Mouse (Mus musculus): ENCODE measurements around the gene Gadd45b. TPM values are rescaled to one million over a fixed set of nuclear protein-coding genes. Genes with fewer than 3 reads are reported as not detected.

Gene Gadd45b
- total and polyA plus RNA-seq, 3 experiments, result 10.1 to 13.3 TPM; not detected in 1

DNA sequence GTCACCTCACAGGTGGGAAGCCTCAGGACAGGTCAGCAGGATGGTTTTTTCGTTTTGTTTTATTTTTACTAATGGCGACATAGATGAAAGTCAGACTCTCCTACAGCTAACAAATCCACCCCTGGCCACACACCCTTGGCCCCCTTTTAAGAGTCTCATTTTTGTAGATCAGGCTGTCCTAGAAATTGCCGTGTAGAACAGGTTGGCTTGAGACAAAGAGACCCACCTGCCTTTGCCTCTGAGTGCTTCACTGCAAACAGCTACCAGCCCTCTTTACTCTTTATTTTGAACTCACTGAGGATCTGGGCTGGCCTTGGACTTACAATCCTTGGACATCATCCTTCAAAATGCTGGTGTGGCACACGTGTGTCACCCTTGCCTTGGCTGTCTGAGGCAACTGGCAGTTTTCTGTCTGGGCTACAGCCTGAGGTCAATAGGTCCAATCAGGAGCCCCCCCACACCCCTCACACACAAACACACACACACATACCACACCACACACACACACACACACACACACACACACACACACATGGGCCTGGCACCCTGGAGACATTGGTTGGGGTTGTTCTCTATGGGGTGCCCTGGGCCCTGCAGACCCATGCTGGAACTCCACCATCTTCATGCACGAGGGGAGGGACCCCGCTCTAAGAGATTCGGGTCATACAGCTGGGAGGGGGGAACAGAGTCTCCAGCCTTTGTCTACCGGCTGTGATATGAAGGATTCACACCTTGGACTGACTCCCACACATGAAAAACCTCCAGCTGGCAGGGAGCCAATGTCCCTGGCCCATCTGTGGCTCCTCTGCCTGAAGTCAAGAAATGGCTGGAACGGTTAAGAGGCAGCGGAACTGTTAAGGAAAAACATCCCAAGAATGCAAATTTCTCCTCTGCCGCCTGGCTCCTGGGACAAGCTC, 42.5 kb downstream of the Gadd45b start:
- Histone ChIP-seq H3K36me3 (ENCODE audit: control insufficient read depth in 1 of 2, insufficient read depth in 2 of 2, low read length in 2 of 2) (no peaks in the 10 kb centered on the region), H3K9me3 (replicated peaks; ENCODE audit: insufficient read depth, low read length) (no peaks in the 10 kb centered on the region), H3K27ac (ENCODE audit: control insufficient read depth, low read depth, low read length) (no peak overlapping the region), H3K9ac (ENCODE audit: control insufficient read depth, low read depth, low read length, poor library complexity, severe bottlenecking) (no peak overlapping the region), H3K4me1 (ENCODE audit: control insufficient read depth in 1 of 2, insufficient read depth in 2 of 2, low read length in 2 of 2) (no peaks in the 10 kb centered on the region), H3K4me3 (ENCODE audit: control insufficient read depth in 1 of 2, insufficient read depth in 1 of 2, low read depth in 2 of 2, low read length in 2 of 2) (no peak overlapping the region), H3K27me3 (ENCODE audit: control insufficient read depth in 1 of 2, insufficient read depth in 2 of 2, low read length in 2 of 2) (no peaks in the 10 kb centered on the region), H3K79me2 (ENCODE audit: control insufficient read depth, insufficient read depth, low read length, poor library complexity) (no peaks in the 10 kb centered on the region)
- DNase-seq (ENCODE audit: low read depth, low spot score), result no peak
- TF ChIP-seq ETS1 (IDR thresholded peaks at IDR 0.05; ENCODE audit: low read depth, low read length), result no peak

DNA sequence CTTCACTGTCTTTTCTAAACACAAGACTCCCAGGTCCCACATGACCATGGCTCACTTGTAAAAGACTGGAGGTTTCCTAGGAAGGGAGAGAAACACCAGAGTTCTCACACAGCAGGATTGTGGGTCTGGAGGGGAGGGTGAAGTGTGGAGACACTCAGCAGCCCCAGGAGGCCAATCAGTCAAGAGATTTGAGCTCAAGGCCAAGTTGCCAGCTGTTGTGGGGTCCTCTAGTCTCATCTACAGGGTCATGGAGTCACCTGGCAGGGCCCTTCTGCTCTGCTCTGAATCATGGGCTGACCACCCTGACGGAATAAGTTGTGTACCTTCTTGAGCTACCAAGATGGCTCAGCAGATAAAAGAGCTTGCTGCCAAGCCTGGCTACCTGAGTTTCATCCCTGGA, 43.8 kb downstream of the Gadd45b start:
- Histone ChIP-seq H3K79me2 (ENCODE audit: control insufficient read depth, insufficient read depth, low read length, poor library complexity) (no peaks in the 10 kb centered on the region), H3K27ac (ENCODE audit: control insufficient read depth, low read depth, low read length) (no peak overlapping the region), H3K4me3 (ENCODE audit: control insufficient read depth in 1 of 2, insufficient read depth in 1 of 2, low read depth in 2 of 2, low read length in 2 of 2) (no peak overlapping the region), H3K36me3 (ENCODE audit: control insufficient read depth in 1 of 2, insufficient read depth in 2 of 2, low read length in 2 of 2) (no peaks in the 10 kb centered on the region), H3K9me3 (replicated peaks; ENCODE audit: insufficient read depth, low read length) (no peaks in the 10 kb centered on the region), H3K27me3 (ENCODE audit: control insufficient read depth in 1 of 2, insufficient read depth in 2 of 2, low read length in 2 of 2) (no peaks in the 10 kb centered on the region), H3K9ac (ENCODE audit: control insufficient read depth, low read depth, low read length, poor library complexity, severe bottlenecking) (no peak overlapping the region), H3K4me1 (ENCODE audit: control insufficient read depth in 1 of 2, insufficient read depth in 2 of 2, low read length in 2 of 2) (no peaks in the 10 kb centered on the region)
- TF ChIP-seq GABPA (IDR thresholded peaks at IDR 0.05; ENCODE audit: low read depth, low read length) (no peak), JUND (IDR thresholded peaks at IDR 0.05; ENCODE audit: low read depth, low read length) (no peak), MEF2A (IDR thresholded peaks at IDR 0.05; ENCODE audit: extremely low read depth, insufficient replicate concordance, low read depth, low read length, poor library complexity, severe bottlenecking) (no peak), CHD2 (IDR thresholded peaks at IDR 0.05; ENCODE audit: low read length) (no peak), ELF1 (IDR thresholded peaks at IDR 0.05; ENCODE audit: low read depth, low read length) (no peak), SIN3A (IDR thresholded peaks at IDR 0.05; ENCODE audit: low read length) (no peak)
- no peak for DNase-seq (ENCODE audit: low read depth, low spot score)

DNA sequence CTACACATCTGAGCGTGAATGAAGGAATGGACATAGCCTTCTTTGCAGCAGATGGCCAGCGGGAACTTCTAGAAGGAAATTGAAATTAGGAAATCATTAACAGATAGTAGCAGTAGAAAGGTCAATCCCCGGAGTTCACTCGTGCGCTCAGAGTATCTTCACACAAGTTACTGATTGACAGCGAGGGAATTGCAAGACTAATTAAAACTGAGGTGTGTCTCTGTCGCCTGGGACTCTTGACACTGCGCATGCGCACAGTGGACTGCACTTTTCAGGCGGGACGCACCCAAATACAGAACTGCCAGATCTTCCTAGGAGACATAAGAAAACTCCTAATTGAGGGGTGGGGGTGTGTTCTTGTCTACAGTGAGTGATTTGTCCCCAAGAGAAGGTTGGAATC, 45.6 kb downstream of the Gadd45b start:
- Histone ChIP-seq H3K27ac (ENCODE audit: control insufficient read depth, low read depth, low read length) (no peak overlapping the region), H3K36me3 (ENCODE audit: control insufficient read depth in 1 of 2, insufficient read depth in 2 of 2, low read length in 2 of 2) (no peaks in the 10 kb centered on the region), H3K4me1 (ENCODE audit: control insufficient read depth in 1 of 2, insufficient read depth in 2 of 2, low read length in 2 of 2) (no peaks in the 10 kb centered on the region), H3K4me3 (ENCODE audit: control insufficient read depth in 1 of 2, insufficient read depth in 1 of 2, low read depth in 2 of 2, low read length in 2 of 2) (no peak overlapping the region), H3K9ac (ENCODE audit: control insufficient read depth, low read depth, low read length, poor library complexity, severe bottlenecking) (no peak overlapping the region), H3K79me2 (ENCODE audit: control insufficient read depth, insufficient read depth, low read length, poor library complexity) (no peaks in the 10 kb centered on the region), H3K9me3 (replicated peaks; ENCODE audit: insufficient read depth, low read length) (no peaks in the 10 kb centered on the region), H3K27me3 (ENCODE audit: control insufficient read depth in 1 of 2, insufficient read depth in 2 of 2, low read length in 2 of 2) (no peaks in the 10 kb centered on the region)
- TF ChIP-seq CHD2 (IDR thresholded peaks at IDR 0.05; ENCODE audit: low read length) (no peak), MAZ (IDR thresholded peaks at IDR 0.05; ENCODE audit: low read depth, low read length) (no peak), NRF1 (IDR thresholded peaks at IDR 0.05; ENCODE audit: insufficient read depth, low read depth, low read length, poor library complexity, severe bottlenecking) (no peak), TBP (IDR thresholded peaks at IDR 0.05; ENCODE audit: low read depth, low read length) (no peak), USF1 (IDR thresholded peaks at IDR 0.05; ENCODE audit: low read depth, low read length) (no peak), SIN3A (IDR thresholded peaks at IDR 0.05; ENCODE audit: low read length) (no peak), ZNF384 (IDR thresholded peaks at IDR 0.05; ENCODE audit: low read depth, low read length) (no peak), CHD1 (IDR thresholded peaks at IDR 0.05; ENCODE audit: low read depth, low read length) (no peak), USF2 (IDR thresholded peaks at IDR 0.05; ENCODE audit: borderline replicate concordance in 1 of 2, insufficient read depth in 1 of 2, low read depth in 1 of 2, low read length in 2 of 2) (no peak), SMC3 (IDR thresholded peaks at IDR 0.05; ENCODE audit: low read depth, low read length) (no peak), MYB (IDR thresholded peaks at IDR 0.05; ENCODE audit: low read depth, low read length) (no peak), ZC3H11A (IDR thresholded peaks at IDR 0.05; ENCODE audit: low read depth, low read length) (no peak), MEF2A (IDR thresholded peaks at IDR 0.05; ENCODE audit: extremely low read depth, insufficient replicate concordance, low read depth, low read length, poor library complexity, severe bottlenecking) (no peak), RAD21 (IDR thresholded peaks at IDR 0.05; ENCODE audit: low read depth, low read length) (no peak), ZKSCAN1 (IDR thresholded peaks at IDR 0.05; ENCODE audit: low read depth, low read length) (no peak), NELFE (IDR thresholded peaks at IDR 0.05; ENCODE audit: low read depth, low read length) (no peak)
- DNase-seq (ENCODE audit: low read depth, low spot score), result no peak
